Mouse (Mus musculus) adrenal gland, adult 8-10 months (tissue): Measurements from ENCODE around the gene Frmpd2. TPM values are rescaled to one million over a fixed set of nuclear protein-coding genes. Genes with fewer than 3 reads are reported as not detected.

Source experiments
- total RNA-seq, 4 experiments: library from RNA; stranded (reverse); gene quantifications; 2 replicates each; pipeline ENCODE4 v1.2.4; 2022

The Frmpd2 gene
- total RNA-seq, 4 experiments from 2014 or later = 0.05 to 0.12 TPM; not detected in 2

Other genes with a start within 250 kb of the Frmpd2 start
- 10 to 100 TPM; 23.2 to 27.3 (median 25.8) TPM for gene Mapk8, start 24.5 kb upstream of the Frmpd2 start, total RNA-seq
- gene Ptpn20, start 117.5 kb downstream of the Frmpd2 start, total RNA-seq = under 1 TPM in 1 of 4 experiments, not detected in 3; 0.10 TPM